Mouse (Mus musculus): ENCODE data around the gene Il1r2.

DNA sequence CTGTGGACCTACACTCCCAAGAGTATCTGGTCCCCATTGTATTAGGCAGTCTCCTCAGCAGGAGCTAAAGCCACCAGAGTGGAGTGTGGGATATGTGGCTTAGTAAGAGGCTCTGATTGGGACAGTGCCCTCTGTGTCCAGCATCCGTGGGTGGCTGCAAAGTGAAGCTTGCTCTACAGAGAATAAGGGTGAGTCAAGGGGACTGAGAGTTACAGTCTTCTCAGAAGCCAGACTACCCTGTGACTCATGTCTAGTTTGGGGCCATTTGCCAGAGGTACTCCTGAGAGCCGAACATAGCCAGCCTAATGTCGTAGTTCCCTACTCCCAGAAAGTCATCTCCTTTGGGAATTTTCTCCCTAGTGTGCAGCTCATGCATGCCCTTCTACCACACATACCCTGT, 100.3 kb downstream of the Il1r2 start:
- TF ChIP-seq POLR2A (IDR thresholded peaks at IDR 0.05; ENCODE audit: extremely low read depth, insufficient read depth, low read length) = no peak
- TF ChIP-seq CTCF (IDR thresholded peaks at IDR 0.05; ENCODE audit: extremely low read depth, insufficient read depth, low read length) = no peak

All from cortical plate, adult 2 months (tissue).